Mouse (Mus musculus): ENCODE results near the gene U2af1l4.
A peak's percentile ranks its signal among the peaks of the same experiment; 100 is the strongest.

The U2af1l4 gene

GRCm38 (mm10) chr7:30563117-30563905, at the start of gene U2af1l4, which contains the start of the genes Gm49396 and Psenen:
Gene U2af1l4 (plus strand): TSS chr7:30563301.
Gene Gm49396 (plus strand): TSS chr7:30563344.
Gene Psenen (minus strand): TSS chr7:30563627.
- peak; percentile 67 for ATAC-seq (ENCODE audit: insufficient number of reproducible peaks, low FRiP score, low TSS enrichment)

- no peak for ATAC-seq (ENCODE audit: insufficient number of reproducible peaks, low FRiP score, low TSS enrichment)
These were observed 47.9 kb upstream of the U2af1l4 start for GRCm38 (mm10) chr7:30515003-30515760.

DNA sequence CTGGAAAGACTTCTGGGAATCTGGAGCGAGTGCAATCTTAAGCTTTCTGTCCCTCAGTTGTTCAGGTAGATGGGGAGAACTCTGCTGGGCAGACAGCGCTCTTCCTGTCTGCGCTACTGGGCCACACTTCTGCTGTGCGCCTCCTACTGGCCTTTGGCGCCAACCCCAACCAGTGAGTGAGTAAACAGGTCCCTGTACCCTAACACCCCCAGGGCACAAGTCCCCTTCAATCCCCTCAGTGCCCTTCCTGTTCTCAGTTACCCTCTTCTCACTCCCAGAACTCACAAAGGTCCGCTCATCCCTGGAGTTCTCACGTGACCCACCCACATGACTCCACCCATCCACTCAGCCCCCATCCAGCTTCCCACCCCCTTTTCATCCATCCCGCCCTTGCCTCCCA, 44.8 kb upstream of the U2af1l4 start:
- ATAC-seq (ENCODE audit: insufficient number of reproducible peaks, low FRiP score, low TSS enrichment) = no peak

- ATAC-seq (ENCODE audit: insufficient number of reproducible peaks, low FRiP score, low TSS enrichment) = no peak
These were observed 42.7 kb upstream of the U2af1l4 start for GRCm38 (mm10) chr7:30520396-30520795.

DNA sequence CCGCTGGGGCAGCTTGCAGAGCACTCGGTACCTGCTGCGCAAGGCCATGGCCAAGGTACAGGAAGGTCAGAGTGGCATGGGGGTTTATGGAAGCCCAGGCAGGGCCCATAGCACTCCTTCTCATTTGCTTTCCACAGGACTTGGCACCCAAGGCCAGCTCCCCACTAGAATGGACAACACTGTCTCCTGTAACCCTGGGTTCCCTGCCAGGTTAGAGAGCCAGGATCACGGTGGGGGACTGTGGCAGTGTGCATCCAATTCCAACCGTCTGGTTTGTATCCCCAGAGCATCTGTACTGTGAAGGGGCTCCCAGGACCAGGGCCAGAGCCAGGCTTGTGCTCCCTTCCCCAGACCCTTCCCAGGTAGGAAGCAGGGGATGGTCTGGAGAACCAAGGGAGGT, 42.2 kb upstream of the U2af1l4 start:
- peak; percentile 36; the same call in 1 of the 2 replicates for ATAC-seq (ENCODE audit: insufficient number of reproducible peaks, low FRiP score, low TSS enrichment)

GRCm38 (mm10) chr7:30522871-30523270, 40.2 kb upstream of the U2af1l4 start:
- ATAC-seq (ENCODE audit: insufficient number of reproducible peaks, low FRiP score, low TSS enrichment) = no peak

DNA sequence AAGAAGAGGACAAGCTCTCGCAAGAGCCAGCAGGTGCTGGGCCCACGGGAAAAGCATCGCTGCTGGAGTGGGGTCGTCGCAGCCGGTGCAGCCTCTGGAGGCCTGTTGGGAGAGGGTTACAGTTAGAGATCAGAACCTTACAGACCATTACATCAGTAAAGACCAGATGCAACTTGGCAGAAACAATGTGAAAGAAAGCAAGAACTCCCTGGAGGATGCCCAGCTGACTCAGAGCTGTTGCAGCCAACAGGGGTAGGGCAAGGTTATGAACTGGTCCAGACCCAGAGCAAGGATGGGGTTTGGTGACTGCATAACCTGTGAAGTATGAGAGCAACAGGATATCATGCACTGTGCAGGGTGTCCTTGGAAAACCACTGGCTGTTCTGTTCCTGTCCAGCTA, 38.6 kb upstream of the U2af1l4 start:
- ATAC-seq (ENCODE audit: insufficient number of reproducible peaks, low FRiP score, low TSS enrichment) = no peak

DNA sequence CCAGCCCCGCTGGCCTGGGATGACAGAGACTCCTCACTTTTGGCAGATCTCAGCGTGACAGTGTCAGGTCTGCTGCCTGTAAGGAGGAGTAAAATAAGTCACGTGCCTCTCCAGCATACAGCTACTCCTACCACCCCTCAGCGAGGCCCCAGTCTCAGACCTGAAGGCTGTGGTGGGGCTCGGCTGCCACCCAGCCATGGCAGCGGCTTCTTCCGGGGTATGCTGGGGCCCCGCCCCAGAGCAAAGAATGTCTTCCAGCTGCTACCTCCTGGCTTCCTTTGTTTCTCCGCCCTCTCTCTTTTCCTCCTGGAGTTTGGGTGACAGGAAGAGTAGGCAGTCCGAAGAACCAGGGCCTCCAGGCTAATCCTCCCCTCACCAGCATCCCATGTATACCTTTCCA, 37.1 kb upstream of the U2af1l4 start:
- no peak for ATAC-seq (ENCODE audit: insufficient number of reproducible peaks, low FRiP score, low TSS enrichment)

DNA sequence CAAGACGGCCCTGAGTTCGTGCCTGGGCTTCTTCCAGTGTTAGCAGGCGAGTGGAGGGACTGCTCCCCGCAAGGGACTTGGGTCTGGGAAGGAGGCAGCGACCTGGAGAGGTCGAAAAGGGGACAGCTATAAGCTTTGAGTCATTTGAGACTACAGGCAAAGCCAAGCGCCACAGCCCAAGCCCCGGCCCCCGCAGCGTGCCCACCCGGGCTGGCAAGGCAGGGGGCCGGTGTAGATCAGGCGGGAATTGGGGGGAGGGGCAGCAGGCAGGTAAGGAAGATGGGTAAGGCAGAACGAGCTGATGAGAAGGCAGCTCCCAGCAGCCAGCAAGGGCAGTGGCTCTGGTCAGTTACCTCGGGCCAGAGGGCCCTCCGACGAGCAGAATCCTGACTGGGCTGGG, 36.7 kb upstream of the U2af1l4 start:
- ATAC-seq (ENCODE audit: insufficient number of reproducible peaks, low FRiP score, low TSS enrichment) = no peak

DNA sequence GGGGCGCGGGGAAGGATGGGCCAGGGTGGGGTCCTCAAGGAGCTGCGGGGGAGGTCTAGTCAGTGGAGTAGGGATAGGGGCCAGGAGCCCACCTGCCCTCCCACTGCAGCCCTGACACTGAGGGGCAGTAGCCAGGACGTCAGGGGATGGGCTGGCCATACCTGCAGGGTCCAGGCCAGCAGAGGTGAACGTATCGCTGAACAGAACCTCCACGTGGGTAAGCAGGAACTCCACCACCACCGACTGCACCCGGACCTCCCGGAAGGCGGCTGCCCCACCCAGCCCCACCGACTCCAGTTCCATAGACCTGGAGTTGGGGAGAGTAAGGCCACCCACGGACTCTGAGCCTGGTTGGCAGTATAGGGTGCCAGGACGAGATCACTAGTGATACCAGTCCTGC, 36.1 kb upstream of the U2af1l4 start:
- ATAC-seq (ENCODE audit: insufficient number of reproducible peaks, low FRiP score, low TSS enrichment) = no peak

DNA sequence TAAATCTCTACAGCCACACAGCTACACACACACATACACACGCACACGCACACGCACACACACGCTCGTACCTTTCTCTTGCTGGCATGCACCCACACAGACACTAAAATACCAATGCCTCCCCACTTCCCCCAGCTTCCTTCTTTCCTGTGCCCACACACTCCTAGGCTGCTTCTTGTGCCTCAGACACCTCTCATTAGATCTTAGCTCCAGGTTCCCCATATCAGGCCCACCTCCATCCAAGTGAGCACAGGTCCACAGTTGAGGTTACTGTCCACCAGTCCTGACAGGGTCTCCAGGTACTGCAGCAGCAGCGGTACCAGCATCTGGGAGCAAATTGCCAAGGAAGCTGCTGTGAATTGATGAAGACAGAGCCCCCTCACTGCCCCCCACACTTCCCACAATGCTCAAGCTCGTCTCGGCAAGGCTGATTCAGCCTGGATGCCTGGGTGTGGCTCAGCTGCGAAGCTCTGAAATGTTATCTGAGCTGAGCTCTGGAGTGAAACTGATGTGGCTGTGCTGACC, 31.7 kb upstream of the U2af1l4 start:
- ATAC-seq (ENCODE audit: insufficient number of reproducible peaks, low FRiP score, low TSS enrichment) = no peak

DNA sequence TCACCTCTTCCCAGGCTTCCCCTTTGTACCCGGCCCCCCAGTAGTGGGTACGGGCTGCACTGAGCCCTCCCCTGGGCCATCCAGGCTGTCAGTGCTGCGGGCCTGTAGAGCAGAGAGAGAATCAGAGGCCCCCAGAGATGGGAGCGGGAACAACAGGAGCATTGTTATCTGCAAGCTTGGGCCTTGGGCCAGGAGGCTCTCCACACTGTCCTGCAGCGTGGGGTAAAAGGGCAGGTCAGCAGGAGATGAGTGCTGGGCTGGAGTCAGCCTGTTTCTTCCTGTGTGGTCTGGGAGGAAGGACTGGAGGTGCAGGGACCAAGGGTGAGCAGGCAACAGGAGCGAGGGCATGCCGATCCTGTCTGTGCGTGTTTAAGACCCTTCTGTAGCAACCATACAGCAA, 30.2 kb upstream of the U2af1l4 start:
- ATAC-seq (ENCODE audit: insufficient number of reproducible peaks, low FRiP score, low TSS enrichment) = no peak

- ATAC-seq (ENCODE audit: insufficient number of reproducible peaks, low FRiP score, low TSS enrichment) = no peak
These were observed 29.0 kb upstream of the U2af1l4 start for GRCm38 (mm10) chr7:30533941-30534632.

GRCm38 (mm10) chr7:30534633-30535577, 28.2 kb upstream of the U2af1l4 start, which contains the start of gene Arhgap33:
Gene Arhgap33 (minus strand): TSS chr7:30535060.
- ATAC-seq (ENCODE audit: insufficient number of reproducible peaks, low FRiP score, low TSS enrichment) = peak; percentile 74; the same call in 1 of the 2 replicates

- no peak for ATAC-seq (ENCODE audit: insufficient number of reproducible peaks, low FRiP score, low TSS enrichment)
These were observed 22.5 kb upstream of the U2af1l4 start for GRCm38 (mm10) chr7:30540572-30540971.

- no peak for ATAC-seq (ENCODE audit: insufficient number of reproducible peaks, low FRiP score, low TSS enrichment)
These were observed 18.8 kb upstream of the U2af1l4 start for GRCm38 (mm10) chr7:30544327-30544726.

- ATAC-seq (ENCODE audit: insufficient number of reproducible peaks, low FRiP score, low TSS enrichment) = no peak
These were observed 13.2 kb upstream of the U2af1l4 start for GRCm38 (mm10) chr7:30549880-30550279.

DNA sequence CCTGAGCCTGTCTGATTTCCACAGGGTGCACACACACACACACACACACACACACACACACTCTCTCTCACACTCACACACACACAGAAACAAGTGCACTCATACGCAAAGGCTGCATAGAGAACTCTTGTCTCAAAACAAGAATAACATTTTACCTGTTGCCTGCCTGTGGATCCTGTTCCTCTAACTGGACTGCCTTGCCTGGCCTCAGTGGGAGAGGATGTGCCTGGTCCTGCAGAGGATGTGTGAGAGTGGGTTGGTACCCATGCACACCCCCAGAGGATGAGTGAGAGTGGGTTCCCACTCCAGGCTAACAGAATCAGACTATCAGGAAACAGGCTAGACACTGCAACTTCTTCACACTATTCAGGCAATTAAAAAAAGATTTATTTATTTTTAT, 12.5 kb upstream of the U2af1l4 start:
- no peak for ATAC-seq (ENCODE audit: insufficient number of reproducible peaks, low FRiP score, low TSS enrichment)

DNA sequence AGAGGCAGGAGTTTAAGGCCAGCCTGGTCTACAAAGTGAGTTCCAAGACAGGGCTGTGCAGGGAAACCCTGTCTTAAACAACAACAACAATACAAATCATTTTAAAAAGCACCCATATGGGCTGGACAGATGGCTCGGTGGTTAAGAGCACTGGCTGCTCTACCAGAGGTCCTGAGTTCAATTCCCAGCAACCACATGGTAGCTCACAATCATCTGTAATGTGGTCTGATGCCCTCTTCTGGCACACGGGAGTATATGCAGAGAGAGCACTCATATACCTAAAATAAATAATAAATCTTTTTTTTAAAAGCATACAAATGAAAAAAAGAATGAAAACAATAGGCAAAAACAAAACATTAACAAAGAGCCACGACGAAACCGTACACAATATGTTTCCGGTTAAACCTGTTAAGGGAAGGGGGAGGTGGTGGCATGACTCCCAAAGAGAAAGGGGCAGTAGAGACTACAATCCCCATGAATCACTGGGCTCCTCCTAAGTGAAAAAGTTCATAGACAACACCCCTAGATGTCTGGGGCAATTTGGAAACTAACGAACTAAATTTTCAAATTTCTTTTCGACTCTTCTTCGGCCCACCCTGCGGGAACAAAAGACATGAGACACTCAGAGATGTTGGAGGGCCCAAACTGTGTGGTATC, 11.5 kb upstream of the U2af1l4 start:
- 0 out of 2 replicates have a peak, but pooled peaks have one; percentile 26 for ATAC-seq (ENCODE audit: insufficient number of reproducible peaks, low FRiP score, low TSS enrichment)

Data from cerebellum, adult (tissue).